Mouse (Mus musculus) MEL (cell line): ENCODE results near the gene Fam213a. TPM values are rescaled to one million over a fixed set of nuclear protein-coding genes. Genes with fewer than 3 reads are reported as not detected.

Experiments used
- DNase-seq: peaks from one replicate; pipeline ENCODE4 v3.0.0; 2011; ENCODE audit warnings: low read depth, low spot score
- H3K27ac ChIP-seq: 2 replicates; pipeline ENCODE4 v1.5.1; 2012; ENCODE audit warnings: low read depth, mild to moderate bottlenecking, control low read depth, low read length, moderate library complexity; ENCODE audit not compliant: control insufficient read depth
- H3K27me3 ChIP-seq, 2 experiments: fragments of 150-350 bp in 1 of 2; sonication (generic) in 1 of 2; 2 replicates each; pipeline ENCODE4 v1.6.1; 2012; ENCODE audit warnings: low read length in 2 of 2, mild to moderate bottlenecking in 2 of 2, improper control_type of control experiment in 1 of 2, moderate library complexity in 1 of 2; ENCODE audit not compliant: insufficient read depth in 2 of 2, control insufficient read depth in 1 of 2
- H3K36me3 ChIP-seq, 2 experiments: 2 replicates each; pipeline ENCODE4 v1.6.1; 2012 to 2014; ENCODE audit warnings: low read length in 2 of 2, improper control_type of control experiment in 1 of 2, inconsistent platforms in 1 of 2, mild to moderate bottlenecking in 1 of 2; ENCODE audit not compliant: insufficient read depth in 2 of 2, control insufficient read depth in 1 of 2
- H3K4me1 ChIP-seq, 2 experiments: fragments of 150-350 bp in 1 of 2; sonication (generic) in 1 of 2; 2 replicates each; pipeline ENCODE4 v1.6.1; 2012; ENCODE audit warnings: low read length in 2 of 2, improper control_type of control experiment in 1 of 2, mild to moderate bottlenecking in 1 of 2; ENCODE audit not compliant: insufficient read depth in 2 of 2, control insufficient read depth in 1 of 2
- H3K4me3 ChIP-seq, 2 experiments: fragments of 150-350 bp in 1 of 2; sonication (generic) in 1 of 2; 2 replicates each; pipeline ENCODE4 v1.5.1; 2012; ENCODE audit warnings: low read depth in 2 of 2, low read length in 2 of 2, mild to moderate bottlenecking in 2 of 2, moderate library complexity in 2 of 2, control low read depth in 1 of 2, improper control_type of control experiment in 1 of 2; ENCODE audit not compliant: control insufficient read depth in 1 of 2, insufficient read depth in 1 of 2
- H3K79me2 ChIP-seq: 2 replicates; pipeline ENCODE4 v1.6.1; 2012; ENCODE audit warnings: mild to moderate bottlenecking, low read length, moderate library complexity; ENCODE audit not compliant: control insufficient read depth, poor library complexity, insufficient read depth
- H3K9ac ChIP-seq: 2 replicates; pipeline ENCODE4 v1.6.1; 2012; ENCODE audit warnings: low read depth, mild to moderate bottlenecking, control low read depth, low read length, moderate library complexity; ENCODE audit not compliant: control insufficient read depth, poor library complexity, severe bottlenecking
- H3K9me3 ChIP-seq: fragments of 150-350 bp; sonication (generic); replicated peaks from 2 replicates; pipeline ENCODE4 v1.6.1; 2012; ENCODE audit warnings: mild to moderate bottlenecking, low read length, improper control_type of control experiment, moderate library complexity; ENCODE audit not compliant: insufficient read depth
- BHLHE40 ChIP-seq: IDR thresholded peaks from 2 replicates; pipeline ENCODE4 v1.6.1; 2012; ENCODE audit warnings: low read depth, mild to moderate bottlenecking, inconsistent platforms, low read length, improper control_type of control experiment, borderline replicate concordance
- CHD2 ChIP-seq: IDR thresholded peaks from 2 replicates; pipeline ENCODE4 v1.6.1; 2011; ENCODE audit warnings: low read length, improper control_type of control experiment
- GATA1 ChIP-seq: IDR thresholded peaks from 2 replicates; pipeline ENCODE4 v1.6.1; 2011; ENCODE audit warnings: low read depth, low read length, improper control_type of control experiment
- JUND ChIP-seq: IDR thresholded peaks from 2 replicates; pipeline ENCODE4 v1.6.1; 2011; ENCODE audit warnings: low read depth, mild to moderate bottlenecking, improper control_type of control experiment, low read length
- MAX ChIP-seq: IDR thresholded peaks from 2 replicates; pipeline ENCODE4 v1.6.1; 2011; ENCODE audit warnings: low read length, improper control_type of control experiment
- MAZ ChIP-seq: IDR thresholded peaks from 2 replicates; pipeline ENCODE4 v1.6.1; 2012; ENCODE audit warnings: low read depth, mild to moderate bottlenecking, inconsistent platforms, low read length, improper control_type of control experiment
- MEF2A ChIP-seq: IDR thresholded peaks from 2 replicates; pipeline ENCODE4 v1.6.1; 2014; ENCODE audit warnings: low read depth, mild to moderate bottlenecking, inconsistent platforms, low read length, improper control_type of control experiment; ENCODE audit not compliant: poor library complexity, insufficient replicate concordance, severe bottlenecking; ENCODE audit errors: extremely low read depth
- MXI1 ChIP-seq: IDR thresholded peaks from 2 replicates; pipeline ENCODE4 v1.6.1; 2011; ENCODE audit warnings: mild to moderate bottlenecking, low read depth, low read length, improper control_type of control experiment
- MYB ChIP-seq: IDR thresholded peaks from 2 replicates; pipeline ENCODE4 v1.6.1; 2011; ENCODE audit warnings: mild to moderate bottlenecking, low read depth, low read length, improper control_type of control experiment
- NELFE ChIP-seq: IDR thresholded peaks from 2 replicates; pipeline ENCODE4 v1.6.1; 2011; ENCODE audit warnings: low read depth, low read length, improper control_type of control experiment
- POLR2A ChIP-seq, 2 experiments: IDR thresholded peaks; 2 replicates each; pipeline ENCODE4 v1.6.1; 2011 to 2012; ENCODE audit warnings: low read length in 2 of 2, mild to moderate bottlenecking in 2 of 2, control low read depth in 1 of 2, improper control_type of control experiment in 1 of 2, low read depth in 1 of 2, moderate library complexity in 1 of 2; ENCODE audit not compliant: control insufficient read depth in 1 of 2, insufficient read depth in 1 of 2, poor library complexity in 1 of 2
- POLR2AphosphoS2 ChIP-seq: IDR thresholded peaks from 2 replicates; pipeline ENCODE4 v1.6.1; 2011; ENCODE audit warnings: low read length, improper control_type of control experiment
- POLR2AphosphoS5 ChIP-seq: IDR thresholded peaks from 2 replicates; pipeline ENCODE4 v1.6.1; 2012; ENCODE audit warnings: low read depth, borderline replicate concordance, mild to moderate bottlenecking, inconsistent platforms, low read length, moderate library complexity, mixed read lengths
- RAD21 ChIP-seq: IDR thresholded peaks from 2 replicates; pipeline ENCODE4 v1.6.1; 2011; ENCODE audit warnings: mild to moderate bottlenecking, low read depth, low read length, improper control_type of control experiment
- RCOR1 ChIP-seq: IDR thresholded peaks from 2 replicates; pipeline ENCODE4 v1.6.1; 2012; ENCODE audit warnings: low read depth, mild to moderate bottlenecking, inconsistent platforms, low read length, improper control_type of control experiment
- SMC3 ChIP-seq: IDR thresholded peaks from 2 replicates; pipeline ENCODE4 v1.6.1; 2011; ENCODE audit warnings: low read depth, low read length, improper control_type of control experiment
- TAL1 ChIP-seq: IDR thresholded peaks from 2 replicates; pipeline ENCODE4 v1.6.1; 2012; ENCODE audit warnings: mild to moderate bottlenecking, inconsistent platforms, low read length, moderate library complexity, mixed read lengths
- TBP ChIP-seq: IDR thresholded peaks from 2 replicates; pipeline ENCODE4 v1.8.0; 2011; ENCODE audit warnings: low read depth, low read length, improper control_type of control experiment
- TCF12 ChIP-seq: IDR thresholded peaks from 2 replicates; pipeline ENCODE4 v1.6.1; 2014; ENCODE audit warnings: low read depth, mild to moderate bottlenecking, inconsistent platforms, low read length, improper control_type of control experiment, moderate library complexity
- UBTF ChIP-seq: IDR thresholded peaks from 2 replicates; pipeline ENCODE4 v1.6.1; 2012; ENCODE audit warnings: low read depth, mild to moderate bottlenecking, inconsistent platforms, low read length, improper control_type of control experiment, moderate library complexity, borderline replicate concordance; ENCODE audit not compliant: insufficient read depth
- USF2 ChIP-seq, 2 experiments: IDR thresholded peaks; 2 replicates each; pipeline ENCODE4 v1.6.1; 2011 to 2012; ENCODE audit warnings: improper control_type of control experiment in 2 of 2, low read length in 2 of 2, borderline replicate concordance in 1 of 2, inconsistent platforms in 1 of 2, low read depth in 1 of 2, mild to moderate bottlenecking in 1 of 2; ENCODE audit not compliant: insufficient read depth in 1 of 2
- ZMIZ1 ChIP-seq: IDR thresholded peaks from 2 replicates; pipeline ENCODE4 v1.6.1; 2012; ENCODE audit warnings: low read depth, mild to moderate bottlenecking, inconsistent platforms, low read length, improper control_type of control experiment, moderate library complexity
- polyA plus RNA-seq, 2 experiments: library from polyadenylated mRNA; stranded (reverse) in 1 of 2; unstranded in 1 of 2; fragments of >175 nt in 1 of 2; fragments of >200 nt in 1 of 2; gene quantifications; 2 replicates each; pipeline versions ENCODE4 v1.2.1 to v1.2.4; 2012; ENCODE audit warnings: low replicate concordance in 2 of 2, low read depth in 1 of 2; ENCODE audit not compliant: insufficient read length in 2 of 2, insufficient read depth in 1 of 2, missing spikeins in 1 of 2
- total RNA-seq: library from RNA; depleted of rRNA; stranded (reverse); fragments of 300-350 nt; gene quantifications from 2 replicates; pipeline ENCODE4 v1.2.3, GENCODE M21; 2012

Fam213a gene
- total and polyA plus RNA-seq, 3 experiments: 19.2 to 28.5 TPM; not detected in 1

- no peak for TF ChIP-seq BHLHE40
- no peak for TF ChIP-seq TAL1
- 0 out of 2 replicates have a peak, but pooled peaks have one; percentile 61 for TF ChIP-seq TBP
- 0 out of 2 replicates have a peak, but pooled peaks have one; percentile 28 for TF ChIP-seq ZMIZ1
- no peak for TF ChIP-seq MAZ
- TF ChIP-seq POLR2AphosphoS2: no peak
- no peak for TF ChIP-seq MEF2A
- TF ChIP-seq MAX: no peak
- peak; percentile 19 to 48; a peak in 2 of 4 replicates for TF ChIP-seq POLR2A (IDR thresholded peaks at IDR 0.05; ENCODE audit: control insufficient read depth in 1 of 2, insufficient read depth in 1 of 2, low read depth in 1 of 2, low read length in 2 of 2, poor library complexity in 1 of 2)
- no peak for TF ChIP-seq RAD21
- no peak for TF ChIP-seq NELFE
- TF ChIP-seq TCF12: no peak
- 0 out of 2 replicates have a peak, but pooled peaks have one; percentile 36 for TF ChIP-seq RCOR1
- no peak for TF ChIP-seq MYB
- no peak for TF ChIP-seq USF2 (IDR thresholded peaks at IDR 0.05; ENCODE audit: borderline replicate concordance in 1 of 2, insufficient read depth in 1 of 2, low read depth in 1 of 2, low read length in 2 of 2)
- TF ChIP-seq GATA1: no peak
- TF ChIP-seq POLR2AphosphoS5: no peak
- no peak for TF ChIP-seq CHD2
- no peak for TF ChIP-seq SMC3
Observed at GRCm38 (mm10) chr14:40965507-40966356, 47.9 kb downstream of the Fam213a start (continued).

DNA sequence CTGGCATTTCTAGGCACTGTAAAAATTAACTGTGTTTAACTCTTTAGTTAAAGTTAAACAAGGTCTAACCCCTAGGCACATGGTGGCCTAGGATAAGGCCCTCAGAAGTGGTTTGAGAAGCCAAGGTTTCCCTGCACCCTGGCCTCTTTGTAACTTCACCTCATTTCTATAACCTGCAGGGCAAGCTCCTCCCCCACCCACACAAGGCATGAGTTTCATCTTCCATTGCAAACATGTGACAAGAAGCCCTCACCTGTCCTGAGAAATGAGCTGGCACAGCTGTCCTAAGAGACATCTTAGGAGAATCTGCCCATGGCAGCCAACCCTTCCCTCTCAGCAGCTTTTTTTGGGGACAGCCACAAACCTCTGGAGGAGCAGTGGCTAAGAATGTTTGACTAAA, 48.7 kb downstream of the Fam213a start:
- H3K9ac ChIP-seq: peak overlapping the region; percentile 1; the same call in 1 of the 2 replicates
- H3K9me3 ChIP-seq: no peaks in the 10 kb centered on the region
- H3K27ac ChIP-seq: no peak overlapping the region; the same call in 1 of the 2 replicates
- TF ChIP-seq JUND (no peak), TBP (no peak), MXI1 (0 out of 2 replicates have a peak, but pooled peaks have one; percentile 10), UBTF (no peak)
- TF ChIP-seq, all 39 proteins: peak for 1
- no peak for DNase-seq
- Histone ChIP-seq H3K36me3 (peaks cover 0 to 46% of the 10 kb centered on the region in 2 experiments; a peak in 2 of 4 replicates), H3K27me3 (no peaks in the 10 kb centered on the region), H3K4me3 (no peak overlapping the region), H3K4me1 (peaks cover 7 to 44% of the 10 kb centered on the region in 2 experiments), H3K79me2 (peaks cover 23% of the 10 kb centered on the region)
